Mouse (Mus musculus): ENCODE data around the gene Gsdma. TPM values are rescaled to one million over a fixed set of nuclear protein-coding genes. Genes with fewer than 3 reads are reported as not detected.

Gsdma gene
- 0.31 TPM for polyA plus RNA-seq (2014; fragmentation: Illumina TruSeq; extraction: RNeasy Lipid Tissue Mini Kit (QIAGEN cat#74804); ENCODE audit: low read depth, low replicate concordance)

GRCm38 (mm10) chr11:98664091-98664490, at the start of gene Gsdma:
Gene Gsdma (plus strand): TSS chr11:98664351.

DNA sequence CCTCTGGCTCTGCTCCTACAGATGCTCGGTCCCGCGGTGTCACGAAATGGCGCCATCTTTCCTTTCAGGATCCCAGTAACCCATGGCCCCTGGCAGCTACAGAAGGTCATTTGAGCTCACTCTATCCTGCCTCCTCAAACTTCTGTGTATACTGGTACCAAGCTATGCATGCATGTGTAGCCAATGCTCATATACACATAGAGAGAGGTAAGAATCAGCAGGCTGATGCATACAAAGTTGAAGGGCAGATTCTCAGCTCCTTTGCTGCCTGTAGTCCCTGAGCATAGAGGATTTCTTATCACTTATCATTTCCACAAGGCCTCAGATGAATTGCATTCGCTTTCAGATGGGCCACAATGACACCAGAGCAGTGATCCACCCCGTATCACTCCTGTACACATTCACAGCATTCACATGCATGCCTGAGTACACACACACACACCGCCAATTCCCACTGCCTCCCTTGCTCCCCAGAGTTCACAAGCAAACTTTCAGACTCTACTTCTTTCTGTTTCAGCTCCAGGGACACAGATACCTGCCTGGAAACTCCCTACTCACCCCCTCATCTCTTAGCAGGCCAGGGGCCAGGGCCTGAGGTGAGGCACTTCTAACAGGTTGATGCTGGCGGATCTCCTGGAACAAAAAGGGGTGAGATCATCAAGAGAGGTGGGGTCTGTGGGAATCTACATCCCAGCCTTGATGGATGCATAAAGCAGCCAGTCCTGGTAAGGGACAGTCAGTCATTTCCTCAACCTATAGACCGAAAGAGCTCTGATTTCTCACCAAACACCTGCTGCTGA, 38.3 kb upstream of the Gsdma start, which contains the start of the genes Gm12355 and Gsdma3:
TSS of gene Gm12355 (minus strand) at position 51 of the 800 bp plus-strand sequence.
TSS of gene Gsdma3 (plus strand) at position 750 of the 800 bp plus-strand sequence.

DNA sequence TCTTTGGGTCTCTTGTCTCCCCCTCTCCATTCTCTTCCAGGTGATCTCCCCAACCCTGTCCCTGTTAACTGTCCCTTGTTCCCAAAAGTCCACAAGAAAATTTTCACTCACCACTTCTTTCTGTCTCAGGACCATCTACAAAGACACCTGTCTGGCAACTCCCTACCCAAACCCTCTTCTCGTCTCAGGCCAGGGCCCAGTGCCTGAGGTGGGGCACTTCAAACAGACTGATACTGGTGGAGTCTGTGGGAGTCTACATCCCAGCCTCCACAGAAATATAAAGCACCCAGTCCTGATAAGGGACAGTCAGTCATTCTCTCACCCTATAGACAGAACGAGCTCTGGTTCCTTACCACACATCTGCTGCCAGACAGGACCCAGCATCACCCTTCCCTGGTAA, 17.7 kb upstream of the Gsdma start, which contains the start of gene Gsdma2:
TSS of gene Gsdma2 (plus strand) at position 301 of the 400 bp plus-strand sequence.

GRCm38 (mm10) chr11:98681786-98682745, 17.9 kb downstream of the Gsdma start, which contains the start of gene Psmd3:
Gene Psmd3 (plus strand): TSS chr11:98682554.

GRCm38 (mm10) chr11:98701213-98701670, 37.1 kb downstream of the Gsdma start, which contains the start of gene Csf3:
Gene Csf3 (plus strand): TSS chr11:98701263.

Other genes with a start within 250 kb of the Gsdma start
- 279 TPM for gene Mien1, start 225.4 kb upstream of the Gsdma start, polyA plus RNA-seq (2014; fragmentation: Illumina TruSeq; extraction: RNeasy Lipid Tissue Mini Kit (QIAGEN cat#74804); ENCODE audit: low read depth, low replicate concordance)
- gene Grb7, start 218.0 kb upstream of the Gsdma start, polyA plus RNA-seq (2014; fragmentation: Illumina TruSeq; extraction: RNeasy Lipid Tissue Mini Kit (QIAGEN cat#74804); ENCODE audit: low read depth, low replicate concordance) = 34.5 TPM
- gene Ikzf3, start 118.3 kb upstream of the Gsdma start, polyA plus RNA-seq (2014; fragmentation: Illumina TruSeq; extraction: RNeasy Lipid Tissue Mini Kit (QIAGEN cat#74804); ENCODE audit: low read depth, low replicate concordance) = 1.2 TPM
- gene Zpbp2, start 113.3 kb upstream of the Gsdma start, polyA plus RNA-seq (2014; fragmentation: Illumina TruSeq; extraction: RNeasy Lipid Tissue Mini Kit (QIAGEN cat#74804); ENCODE audit: low read depth, low replicate concordance) = 6.9 TPM
- 125 TPM for gene Ormdl3, start 77.0 kb upstream of the Gsdma start, polyA plus RNA-seq (2014; fragmentation: Illumina TruSeq; extraction: RNeasy Lipid Tissue Mini Kit (QIAGEN cat#74804); ENCODE audit: low read depth, low replicate concordance)
- gene Lrrc3c, start 66.1 kb upstream of the Gsdma start, polyA plus RNA-seq (2014; fragmentation: Illumina TruSeq; extraction: RNeasy Lipid Tissue Mini Kit (QIAGEN cat#74804); ENCODE audit: low read depth, low replicate concordance) = not detected
- not detected for gene Gm12355, start 38.7 kb upstream of the Gsdma start, polyA plus RNA-seq (2014; fragmentation: Illumina TruSeq; extraction: RNeasy Lipid Tissue Mini Kit (QIAGEN cat#74804); ENCODE audit: low read depth, low replicate concordance)
- not detected for gene Gsdma3, start 38.0 kb upstream of the Gsdma start, polyA plus RNA-seq (2014; fragmentation: Illumina TruSeq; extraction: RNeasy Lipid Tissue Mini Kit (QIAGEN cat#74804); ENCODE audit: low read depth, low replicate concordance)
- not detected for gene Gsdma2, start 17.6 kb upstream of the Gsdma start, polyA plus RNA-seq (2014; fragmentation: Illumina TruSeq; extraction: RNeasy Lipid Tissue Mini Kit (QIAGEN cat#74804); ENCODE audit: low read depth, low replicate concordance)
- 87.4 TPM for gene Psmd3, start 18.2 kb downstream of the Gsdma start, polyA plus RNA-seq (2014; fragmentation: Illumina TruSeq; extraction: RNeasy Lipid Tissue Mini Kit (QIAGEN cat#74804); ENCODE audit: low read depth, low replicate concordance)
- 0.79 TPM for gene Csf3, start 36.9 kb downstream of the Gsdma start, polyA plus RNA-seq (2014; fragmentation: Illumina TruSeq; extraction: RNeasy Lipid Tissue Mini Kit (QIAGEN cat#74804); ENCODE audit: low read depth, low replicate concordance)
- 44.4 TPM for gene Med24, start 65.1 kb downstream of the Gsdma start, polyA plus RNA-seq (2014; fragmentation: Illumina TruSeq; extraction: RNeasy Lipid Tissue Mini Kit (QIAGEN cat#74804); ENCODE audit: low read depth, low replicate concordance)
- gene Thra, start 76.3 kb downstream of the Gsdma start, polyA plus RNA-seq (2014; fragmentation: Illumina TruSeq; extraction: RNeasy Lipid Tissue Mini Kit (QIAGEN cat#74804); ENCODE audit: low read depth, low replicate concordance) = 71.0 TPM
- 36.2 TPM for gene Nr1d1, start 111.0 kb downstream of the Gsdma start, polyA plus RNA-seq (2014; fragmentation: Illumina TruSeq; extraction: RNeasy Lipid Tissue Mini Kit (QIAGEN cat#74804); ENCODE audit: low read depth, low replicate concordance)
- 61.1 TPM for gene Msl1, start 131.2 kb downstream of the Gsdma start, polyA plus RNA-seq (2014; fragmentation: Illumina TruSeq; extraction: RNeasy Lipid Tissue Mini Kit (QIAGEN cat#74804); ENCODE audit: low read depth, low replicate concordance)
- 26.9 TPM for gene Casc3, start 140.6 kb downstream of the Gsdma start, polyA plus RNA-seq (2014; fragmentation: Illumina TruSeq; extraction: RNeasy Lipid Tissue Mini Kit (QIAGEN cat#74804); ENCODE audit: low read depth, low replicate concordance)
- gene Rapgefl1, start 172.4 kb downstream of the Gsdma start, polyA plus RNA-seq (2014; fragmentation: Illumina TruSeq; extraction: RNeasy Lipid Tissue Mini Kit (QIAGEN cat#74804); ENCODE audit: low read depth, low replicate concordance) = 1.9 TPM
- gene Wipf2, start 199.3 kb downstream of the Gsdma start, polyA plus RNA-seq (2014; fragmentation: Illumina TruSeq; extraction: RNeasy Lipid Tissue Mini Kit (QIAGEN cat#74804); ENCODE audit: low read depth, low replicate concordance) = 8.2 TPM
- gene Cdc6, start 243.4 kb downstream of the Gsdma start, polyA plus RNA-seq (2014; fragmentation: Illumina TruSeq; extraction: RNeasy Lipid Tissue Mini Kit (QIAGEN cat#74804); ENCODE audit: low read depth, low replicate concordance) = 1.4 TPM

Measured in adipose tissue, adult 10 weeks (tissue).